Mouse (Mus musculus) embryo, embryonic 10.5 days (tissue): Measurements from ENCODE around the gene Lamtor2.

ENCODE experiments used
- DNase-seq: peaks from one replicate; pipeline ENCODE4 v3.0.0-alpha.2; 2015; ENCODE audit warnings: low spot score

Lamtor2 gene

GRCm38 (mm10) chr3:88503881-88504746 is 48.8 kb downstream of the Lamtor2 start:
- DNase-seq, result no peak

- DNase-seq, result no peak
These were observed 49.4 kb downstream of the Lamtor2 start for GRCm38 (mm10) chr3:88503505-88503863.

GRCm38 (mm10) chr3:88502641-88503504 is 50.0 kb downstream of the Lamtor2 start:
- DNase-seq, result peak; percentile 79

GRCm38 (mm10) chr3:88502031-88502571 is 50.8 kb downstream of the Lamtor2 start:
- DNase-seq, result no peak

- no peak for DNase-seq
These were observed 51.4 kb downstream of the Lamtor2 start for GRCm38 (mm10) chr3:88501366-88502030.

- DNase-seq, result no peak
These were observed 52.1 kb downstream of the Lamtor2 start for GRCm38 (mm10) chr3:88500655-88501365.

- DNase-seq, result no peak
These were observed 52.8 kb downstream of the Lamtor2 start for GRCm38 (mm10) chr3:88500087-88500486.
